Mouse (Mus musculus) ES-Bruce4 (cell line): ENCODE measurements around the gene St3gal3. TPM values are rescaled to one million over a fixed set of nuclear protein-coding genes. Genes with fewer than 3 reads are reported as not detected.

Experiments used
- H3K27ac ChIP-seq: 2 replicates; pipeline ENCODE4 v1.5.1; 2012; ENCODE audit warnings: low read length, inconsistent platforms; ENCODE audit not compliant: insufficient read depth
- H3K27me3 ChIP-seq: 2 replicates; pipeline ENCODE4 v1.6.1; 2012; ENCODE audit warnings: mild to moderate bottlenecking, low read length, inconsistent platforms; ENCODE audit not compliant: control insufficient read depth, poor library complexity, insufficient read depth, severe bottlenecking
- H3K36me3 ChIP-seq: 2 replicates; pipeline ENCODE4 v1.6.1; 2012; ENCODE audit warnings: inconsistent platforms, mild to moderate bottlenecking, low read length, moderate library complexity; ENCODE audit not compliant: control insufficient read depth, poor library complexity, insufficient read depth, severe bottlenecking
- H3K4me1 ChIP-seq: one replicate; pipeline ENCODE4 v1.8.1; 2011; ENCODE audit warnings: low read length; ENCODE audit not compliant: control insufficient read depth, insufficient read depth
- H3K4me3 ChIP-seq: 2 replicates; pipeline ENCODE4 v1.5.1; 2011; ENCODE audit warnings: low read depth, mild to moderate bottlenecking, low read length
- H3K9ac ChIP-seq: 2 replicates; pipeline ENCODE4 v1.6.1; 2012; ENCODE audit warnings: low read depth, mild to moderate bottlenecking, inconsistent platforms; ENCODE audit not compliant: poor library complexity, severe bottlenecking
- H3K9me3 ChIP-seq: replicated peaks from 2 replicates; pipeline ENCODE4 v1.6.1; 2012; ENCODE audit warnings: mild to moderate bottlenecking, low read length, inconsistent platforms; ENCODE audit not compliant: control insufficient read depth, poor library complexity, insufficient read depth, severe bottlenecking
- CTCF ChIP-seq: IDR thresholded peaks from one replicate; pipeline ENCODE4 v1.8.1; 2011; ENCODE audit warnings: low read depth, low read length
- EP300 ChIP-seq: IDR thresholded peaks from 2 replicates; pipeline ENCODE4 v1.6.1; 2011; ENCODE audit warnings: low read depth, low read length; ENCODE audit not compliant: insufficient read depth
- POLR2A ChIP-seq: IDR thresholded peaks from one replicate; pipeline ENCODE4 v1.8.1; 2011; ENCODE audit warnings: low read length; ENCODE audit not compliant: insufficient read depth
- polyA plus RNA-seq: library from polyadenylated mRNA; stranded (reverse); fragments of >200 nt; gene quantifications from 2 replicates; pipeline ENCODE4 v1.2.4, GENCODE M21; 2011; ENCODE audit warnings: low read depth; ENCODE audit not compliant: missing spikeins, insufficient read depth, insufficient read length

The St3gal3 gene
- polyA plus RNA-seq, 1 experiment, result 13.9 TPM

DNA sequence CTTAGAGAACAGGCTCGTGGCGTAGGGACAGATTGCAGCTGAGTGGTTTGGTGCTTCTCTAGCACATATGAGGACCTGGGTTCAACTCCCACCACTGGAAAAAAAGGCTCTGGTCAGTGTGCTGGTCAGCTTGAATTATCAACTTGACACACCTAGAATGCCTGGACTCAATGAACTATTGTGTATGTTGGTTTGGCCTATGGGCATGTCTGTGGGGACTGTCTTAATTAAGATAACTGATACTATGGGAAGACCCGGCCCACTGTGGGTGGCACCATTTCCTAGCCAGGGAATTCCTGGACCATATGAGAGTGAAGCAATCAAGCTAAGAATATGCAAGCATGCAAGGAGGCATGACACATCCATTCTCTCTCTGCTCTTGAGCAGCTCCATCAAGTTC, 150.5 kb downstream of the St3gal3 start:
- Histone ChIP-seq H3K27ac (no peak overlapping the region), H3K27me3 (no peaks in the 10 kb centered on the region), H3K36me3 (no peaks in the 10 kb centered on the region), H3K4me1 (no peaks in the 10 kb centered on the region), H3K9me3 (no peaks in the 10 kb centered on the region), H3K4me3 (no peak overlapping the region), H3K9ac (no peak overlapping the region)
- TF ChIP-seq CTCF (no peak), EP300 (no peak), POLR2A (no peak)

DNA sequence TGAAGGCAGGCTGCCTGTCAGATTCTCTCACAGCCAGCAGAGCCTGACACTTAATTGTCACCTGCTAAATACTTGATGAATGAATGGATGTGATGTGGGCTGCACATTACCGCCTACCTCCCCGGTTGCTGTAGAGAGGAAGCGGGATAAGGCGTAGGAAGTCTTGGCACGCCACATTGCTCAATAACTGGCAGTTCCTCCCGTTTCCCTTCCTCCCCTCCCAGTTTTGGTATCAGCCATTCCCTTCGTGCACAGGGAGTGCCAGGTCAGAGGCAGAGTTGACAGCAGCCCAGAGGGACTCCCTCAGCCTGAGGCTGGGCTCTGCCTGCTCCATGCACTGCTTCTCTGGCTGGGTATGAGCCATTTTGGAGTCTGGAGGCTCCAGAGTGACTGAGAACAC, 152.0 kb downstream of the St3gal3 start:
- TF ChIP-seq CTCF (no peak), EP300 (no peak), POLR2A (no peak)

DNA sequence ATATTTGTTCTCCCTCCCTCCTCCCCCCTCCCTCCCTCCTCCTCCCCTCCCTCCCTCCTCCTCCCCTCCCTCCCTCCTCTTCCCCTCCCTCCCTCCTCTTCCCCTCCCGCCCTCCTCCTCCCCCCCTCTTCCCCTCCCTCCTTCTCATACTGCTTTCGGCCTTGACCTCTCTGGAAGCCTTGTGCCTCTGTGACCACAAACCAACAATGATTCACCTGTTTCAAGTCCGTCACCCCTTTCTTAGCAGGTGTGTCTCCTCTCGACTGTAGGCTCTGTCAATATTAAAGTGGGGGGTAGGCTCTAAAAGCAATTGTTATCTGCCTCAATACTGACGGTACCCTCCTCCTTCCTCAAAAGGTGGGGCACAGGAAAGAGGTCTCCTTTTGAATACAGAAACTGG, 153.2 kb downstream of the St3gal3 start:
- no peaks in the 10 kb centered on the region for H3K4me1 ChIP-seq
- no peaks in the 10 kb centered on the region for H3K9me3 ChIP-seq
- H3K27me3 ChIP-seq, result no peaks in the 10 kb centered on the region

More for the DNA sequence above, 152.0 kb downstream of the St3gal3 start:
- Histone ChIP-seq H3K9me3 (no peaks in the 10 kb centered on the region), H3K4me1 (no peaks in the 10 kb centered on the region), H3K4me3 (no peak overlapping the region), H3K36me3 (no peaks in the 10 kb centered on the region), H3K9ac (no peak overlapping the region), H3K27me3 (no peaks in the 10 kb centered on the region), H3K27ac (no peak overlapping the region)

DNA sequence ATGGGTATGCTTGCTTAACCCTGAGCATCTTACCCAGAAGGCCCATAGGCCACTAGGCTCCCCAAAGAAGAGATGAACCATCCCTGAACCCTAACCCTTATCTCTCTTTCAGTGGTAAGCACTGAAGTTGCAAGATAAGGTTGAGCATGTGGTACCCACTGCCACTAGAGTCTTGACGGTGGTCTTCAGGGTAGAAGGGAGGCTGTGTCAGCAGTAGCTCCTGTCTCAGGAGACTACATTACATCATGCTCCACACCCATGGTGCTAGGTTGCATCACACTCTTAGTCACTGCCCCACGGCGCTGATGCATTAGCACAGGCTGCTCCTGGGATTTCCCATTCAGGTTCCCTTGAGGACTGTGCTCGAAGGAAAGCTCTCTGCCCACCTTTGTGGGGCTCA, 154.6 kb downstream of the St3gal3 start:
- H3K9ac ChIP-seq, result no peak overlapping the region
- TF ChIP-seq POLR2A (no peak), EP300 (no peak), CTCF (no peak)

More for the DNA sequence above, 153.2 kb downstream of the St3gal3 start:
- no peak for TF ChIP-seq EP300
- no peak for TF ChIP-seq POLR2A
- no peak for TF ChIP-seq CTCF
- H3K36me3 ChIP-seq, result no peaks in the 10 kb centered on the region
- H3K9ac ChIP-seq, result no peak overlapping the region
- H3K27ac ChIP-seq, result no peak overlapping the region
- H3K4me3 ChIP-seq, result no peak overlapping the region

DNA sequence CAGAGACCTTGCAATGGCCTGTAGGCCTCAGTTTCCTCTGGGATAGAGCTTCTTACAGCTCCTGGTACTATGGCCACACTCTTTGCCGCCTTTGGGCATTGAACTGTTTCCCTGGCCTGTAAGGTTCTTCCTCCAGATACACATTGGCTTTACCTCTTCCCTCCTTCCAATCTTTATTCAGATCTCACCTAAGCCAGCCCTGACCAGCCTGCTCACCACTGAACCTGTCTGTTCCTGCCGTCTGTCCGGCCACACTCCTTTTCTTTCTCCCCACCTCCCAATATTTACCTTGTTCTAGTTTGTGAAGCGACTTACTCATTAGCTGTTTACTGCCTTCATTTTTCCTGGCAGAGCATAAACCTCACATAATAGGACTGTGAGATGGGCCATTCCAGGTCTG, 155.5 kb downstream of the St3gal3 start:
- H3K27ac ChIP-seq, result no peak overlapping the region
- no peaks in the 10 kb centered on the region for H3K27me3 ChIP-seq
- H3K4me1 ChIP-seq, result no peaks in the 10 kb centered on the region
- TF ChIP-seq POLR2A, result no peak
- TF ChIP-seq CTCF, result no peak
- TF ChIP-seq EP300, result no peak
- no peaks in the 10 kb centered on the region for H3K36me3 ChIP-seq
- no peak overlapping the region for H3K4me3 ChIP-seq
- no peaks in the 10 kb centered on the region for H3K9me3 ChIP-seq
- no peak overlapping the region for H3K9ac ChIP-seq

More for the DNA sequence above, 154.6 kb downstream of the St3gal3 start:
- Histone ChIP-seq H3K9me3 (no peaks in the 10 kb centered on the region), H3K27ac (no peak overlapping the region), H3K4me3 (no peak overlapping the region), H3K27me3 (no peaks in the 10 kb centered on the region), H3K4me1 (no peaks in the 10 kb centered on the region), H3K36me3 (no peaks in the 10 kb centered on the region)

DNA sequence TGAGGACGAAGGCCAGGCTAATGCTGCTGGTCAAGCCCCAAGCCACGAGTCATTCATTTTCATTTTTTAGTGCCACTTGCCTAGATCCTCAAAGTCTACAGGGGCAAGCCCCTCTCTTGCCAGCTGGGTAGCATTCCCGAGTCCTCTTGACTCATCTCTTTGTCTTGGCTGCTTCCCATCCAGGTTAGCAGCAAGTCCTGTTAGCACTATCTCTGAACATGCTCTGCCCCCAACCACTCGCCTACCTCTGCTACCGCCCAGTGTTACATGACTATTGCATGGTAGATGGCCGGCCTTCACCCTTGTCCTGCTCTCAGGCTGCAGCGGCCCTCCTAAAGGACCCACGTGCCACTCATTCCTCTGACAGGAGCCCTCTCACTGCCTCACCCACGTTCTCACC, 156.4 kb downstream of the St3gal3 start:
- H3K4me3 ChIP-seq, result no peak overlapping the region
- no peaks in the 10 kb centered on the region for H3K4me1 ChIP-seq
- TF ChIP-seq POLR2A (no peak), EP300 (no peak), CTCF (no peak)
- no peaks in the 10 kb centered on the region for H3K27me3 ChIP-seq
- H3K27ac ChIP-seq, result no peak overlapping the region
- H3K9me3 ChIP-seq, result no peaks in the 10 kb centered on the region
- H3K9ac ChIP-seq, result no peak overlapping the region
- H3K36me3 ChIP-seq, result no peaks in the 10 kb centered on the region
